Mouse (Mus musculus) thymus, adult 2 months (tissue): ENCODE data around the gene Pde9a.

Experiments used
- CTCF ChIP-seq: fragments of 200-500 bp; IDR thresholded peaks from 2 replicates; pipeline ENCODE4 v1.5.1; 2012; ENCODE audit warnings: mild to moderate bottlenecking, control low read depth, low read length, moderate library complexity, borderline replicate concordance; ENCODE audit not compliant: control insufficient read depth, poor library complexity, insufficient read depth; ENCODE audit errors: extremely low read depth
- POLR2A ChIP-seq: fragments of 200-500 bp; IDR thresholded peaks from 2 replicates; pipeline ENCODE4 v1.6.1; 2012; ENCODE audit warnings: mild to moderate bottlenecking, low read length, control low read depth, moderate library complexity; ENCODE audit not compliant: control insufficient read depth, poor library complexity, insufficient read depth; ENCODE audit errors: extremely low read depth

DNA sequence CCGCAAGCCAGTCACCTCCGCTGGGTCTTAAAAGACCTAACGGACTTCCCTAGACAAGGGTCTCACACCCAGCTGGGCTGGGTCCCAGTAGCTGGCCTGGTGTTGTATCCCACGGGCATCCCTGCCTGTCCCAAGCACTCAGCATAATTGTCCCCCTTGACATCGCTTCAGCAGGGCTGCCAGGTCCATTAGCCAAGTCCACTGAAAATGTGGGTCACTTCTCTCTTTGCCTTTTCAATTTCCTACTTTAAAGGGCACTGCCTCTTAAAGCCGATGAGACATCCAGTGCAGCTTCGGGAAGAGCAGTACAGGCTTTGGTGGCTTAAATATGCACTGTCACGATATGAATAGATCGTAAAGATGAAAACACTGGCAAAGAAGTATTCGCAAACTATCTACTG, 7.6 kb upstream of the Pde9a start:
- no peak for TF ChIP-seq POLR2A
- TF ChIP-seq CTCF: peak; percentile 5; the same call in 1 of the 2 replicates
